Mouse (Mus musculus) Muller cell, postnatal 12 days (primary cell): ENCODE measurements around the gene Txn2.

Experiments
- DNase-seq: peaks from one replicate; pipeline ENCODE4 v3.0.0-alpha.2; 2015; ENCODE audit errors: inconsistent ontology term

Txn2 gene

GRCm38 (mm10) chr15:77934326-77934725, 5.5 kb upstream of the Txn2 start:
- no peak for DNase-seq

GRCm38 (mm10) chr15:77933770-77934169, 5.0 kb upstream of the Txn2 start:
- peak; percentile 83 for DNase-seq

GRCm38 (mm10) chr15:77933222-77933621, 4.4 kb upstream of the Txn2 start:
- no peak for DNase-seq

GRCm38 (mm10) chr15:77931689-77932016, 2.8 kb upstream of the Txn2 start:
- no peak for DNase-seq

- no peak for DNase-seq
Observed at GRCm38 (mm10) chr15:77930986-77931688, 2.3 kb upstream of the Txn2 start.

GRCm38 (mm10) chr15:77929804-77930203, 998 bp upstream of the Txn2 start:
- no peak for DNase-seq

- DNase-seq: no peak
Observed at GRCm38 (mm10) chr15:77928091-77928490, 715 bp downstream of the Txn2 start.

GRCm38 (mm10) chr15:77926921-77927320, 1.9 kb downstream of the Txn2 start:
- no peak for DNase-seq

GRCm38 (mm10) chr15:77925195-77925594, 3.6 kb downstream of the Txn2 start:
- DNase-seq: no peak

GRCm38 (mm10) chr15:77923267-77924035, 5.4 kb downstream of the Txn2 start:
- DNase-seq: no peak

GRCm38 (mm10) chr15:77922710-77923109, 6.1 kb downstream of the Txn2 start:
- DNase-seq: no peak

- DNase-seq: no peak
Observed at GRCm38 (mm10) chr15:77921636-77922035, 7.2 kb downstream of the Txn2 start.

- DNase-seq: peak; percentile 46
Observed at GRCm38 (mm10) chr15:77920511-77921462, 8.0 kb downstream of the Txn2 start.

GRCm38 (mm10) chr15:77919441-77919840, 9.4 kb downstream of the Txn2 start:
- DNase-seq: no peak

- peak; percentile 85 for DNase-seq
Observed at GRCm38 (mm10) chr15:77916851-77917544, 11.8 kb downstream of the Txn2 start.

GRCm38 (mm10) chr15:77915287-77915686, 13.5 kb downstream of the Txn2 start:
- DNase-seq: no peak

- DNase-seq: no peak
Observed at GRCm38 (mm10) chr15:77914507-77914906, 14.3 kb downstream of the Txn2 start.

GRCm38 (mm10) chr15:77913054-77913453, 15.8 kb downstream of the Txn2 start:
- DNase-seq: no peak

- DNase-seq: no peak
Observed at GRCm38 (mm10) chr15:77912585-77912984, 16.2 kb downstream of the Txn2 start.

- no peak for DNase-seq
Observed at GRCm38 (mm10) chr15:77912048-77912447, 16.8 kb downstream of the Txn2 start.

- DNase-seq: peak; percentile 82
Observed at GRCm38 (mm10) chr15:77911065-77911464, 17.7 kb downstream of the Txn2 start.
